7 mouse cellular contexts compared by ENCODE assay signal in genomic region chr8:72493381-72493780, GRCm38 (mm10). TPM values are rescaled to one million over a fixed set of nuclear protein-coding genes. Genes with fewer than 3 reads are reported as not detected.
DNase-seq lines count a peak whose midpoint lies in the region; ATAC-seq lines count a peak whose summit lies in the region.

No protein-coding gene starts in this region.

- H3K9me3 ChIP-seq in megakaryocyte, embryonic 14.5 days, result no peaks in the 10 kb centered on the region
- H3K9me3 ChIP-seq in embryonic facial prominence, embryonic 13.5 days, result no peaks in the 10 kb centered on the region
- no peaks in the 10 kb centered on the region for H3K9me3 ChIP-seq in intestine, embryonic 16.5 days (ENCODE audit: control insufficient read depth, low read length)
- no peaks in the 10 kb centered on the region for H3K9me3 ChIP-seq in neural tube, embryonic 15.5 days (replicated peaks)

- no peak for ATAC-seq in megakaryocyte, adult 5-6 weeks (ENCODE audit: poor library complexity, severe bottlenecking)
- no peak for ATAC-seq in embryonic facial prominence, embryonic 13.5 days (ENCODE audit: insufficient number of reproducible peaks, insufficient read depth, low FRiP score, low TSS enrichment, low read depth)
- no peak for ATAC-seq in intestine, embryonic 16.5 days
- ATAC-seq in neural tube, embryonic 15.5 days (ENCODE audit: low FRiP score), result no peak

- H3K27ac ChIP-seq in embryonic facial prominence, embryonic 13.5 days, result peak overlapping the region; percentile 80
- H3K27ac ChIP-seq in intestine, embryonic 16.5 days (ENCODE audit: low read length), result no peak overlapping the region
- peak overlapping the region; percentile 84 for H3K27ac ChIP-seq in neural tube, embryonic 15.5 days (replicated peaks)

- no peak for DNase-seq in spleen, postnatal 4 days (ENCODE audit: low spot score in 2 of 2)
- no peak for DNase-seq in frontal cortex, postnatal 14 days (ENCODE audit: low spot score in 2 of 2)

- peak overlapping the region; percentile 82 for H3K4me2 ChIP-seq in embryonic facial prominence, embryonic 13.5 days
- H3K4me2 ChIP-seq in intestine, embryonic 16.5 days (ENCODE audit: low read depth, low read length), result peak overlapping the region; percentile 85
- peak overlapping the region; percentile 70 for H3K4me2 ChIP-seq in neural tube, embryonic 15.5 days

- peak overlapping the region; percentile 99 for H3K4me3 ChIP-seq in megakaryocyte, embryonic 14.5 days (replicated peaks)
- peak overlapping the region; percentile 98 for H3K4me3 ChIP-seq in embryonic facial prominence, embryonic 13.5 days
- H3K4me3 ChIP-seq in intestine, embryonic 16.5 days (ENCODE audit: low read length), result peak overlapping the region; percentile 72
- H3K4me3 ChIP-seq in neural tube, embryonic 15.5 days (replicated peaks), result peak overlapping the region; percentile 89

- H3K9ac ChIP-seq in embryonic facial prominence, embryonic 13.5 days, result peak overlapping the region; percentile 80
- peak overlapping the region; percentile 69 for H3K9ac ChIP-seq in intestine, embryonic 16.5 days (ENCODE audit: low read depth, low read length)
- peak overlapping the region; percentile 60 for H3K9ac ChIP-seq in neural tube, embryonic 15.5 days (replicated peaks)

- WGBS in embryonic facial prominence, embryonic 13.5 days, result 11% methylated on average over 8 of the region's 8 CpGs
- WGBS in intestine, embryonic 16.5 days, result 10% methylated on average over 8 of the region's 8 CpGs
- 18% methylated on average over 8 of the region's 8 CpGs for WGBS in neural tube, embryonic 15.5 days

- H3K36me3 ChIP-seq in megakaryocyte, embryonic 14.5 days (replicated peaks; ENCODE audit: low read length), result peaks cover 68% of the 10 kb centered on the region
- H3K36me3 ChIP-seq in embryonic facial prominence, embryonic 13.5 days, result peaks cover 52% of the 10 kb centered on the region
- H3K36me3 ChIP-seq in intestine, embryonic 16.5 days (ENCODE audit: control insufficient read depth, insufficient read depth, low read length), result peaks cover 17% of the 10 kb centered on the region
- H3K36me3 ChIP-seq in neural tube, embryonic 15.5 days, result peaks cover 31% of the 10 kb centered on the region

- peaks cover 88% of the 10 kb centered on the region for H3K4me1 ChIP-seq in megakaryocyte, embryonic 14.5 days
- peaks cover 27% of the 10 kb centered on the region for H3K4me1 ChIP-seq in embryonic facial prominence, embryonic 13.5 days
- peaks cover 30% of the 10 kb centered on the region for H3K4me1 ChIP-seq in intestine, embryonic 16.5 days (ENCODE audit: control insufficient read depth, insufficient read depth, low read length)
- H3K4me1 ChIP-seq in neural tube, embryonic 15.5 days, result peaks cover 34% of the 10 kb centered on the region

- H3K27me3 ChIP-seq in megakaryocyte, embryonic 14.5 days (replicated peaks), result no peaks in the 10 kb centered on the region
- H3K27me3 ChIP-seq in embryonic facial prominence, embryonic 13.5 days, result no peaks in the 10 kb centered on the region
- H3K27me3 ChIP-seq in intestine, embryonic 16.5 days (replicated peaks; ENCODE audit: control insufficient read depth, insufficient read depth, low read length), result no peaks in the 10 kb centered on the region
- H3K27me3 ChIP-seq in neural tube, embryonic 15.5 days (replicated peaks), result no peaks in the 10 kb centered on the region

RNA-seq across cellular contexts. Expression of gene Slc35e1, which starts 1.0 kb away (rescaled TPM):
- polyA plus RNA-seq in megakaryocyte, embryonic 14.5 days (2012; ENCODE audit: insufficient read depth, low replicate concordance), result 2.1 and 2.4 TPM in 2 replicates
- 50.7 and 54.0 TPM in 2 replicates for total RNA-seq in megakaryocyte, adult 5-6 weeks (2015)
- 45.7 and 49.9 TPM in 2 replicates for total RNA-seq in megakaryocyte, adult 5-6 weeks (2017)
- polyA plus RNA-seq in embryonic facial prominence, embryonic 13.5 days (2015; fragmentation: Nextera tagmentation; extraction: Ambion mirVana), result 15.4 and 19.6 TPM in 2 replicates
- polyA plus RNA-seq in intestine, embryonic 16.5 days (2015; fragmentation: Nextera tagmentation; extraction: Ambion mirVana), result 7.9 and 8.2 TPM in 2 replicates
- polyA plus RNA-seq in neural tube, embryonic 15.5 days (2015; fragmentation: Nextera tagmentation; extraction: Ambion mirVana), result 14.8 and 15.1 TPM in 2 replicates

RNA-seq across cellular contexts. Expression of gene Cherp, which starts 18.4 kb away (rescaled TPM):
- 85.3 and 112 TPM in 2 replicates for polyA plus RNA-seq in megakaryocyte, embryonic 14.5 days (2012; ENCODE audit: insufficient read depth, low replicate concordance)
- 55.9 and 63.0 TPM in 2 replicates for total RNA-seq in megakaryocyte, adult 5-6 weeks (2015)
- 5.9 and 21.8 TPM in 2 replicates for total RNA-seq in megakaryocyte, adult 5-6 weeks (2017)
- 70.7 and 74.0 TPM in 2 replicates for polyA plus RNA-seq in embryonic facial prominence, embryonic 13.5 days (2015; fragmentation: Nextera tagmentation; extraction: Ambion mirVana)
- polyA plus RNA-seq in intestine, embryonic 16.5 days (2015; fragmentation: Nextera tagmentation; extraction: Ambion mirVana), result 46.0 and 47.9 TPM in 2 replicates
- 41.2 and 52.0 TPM in 2 replicates for polyA plus RNA-seq in neural tube, embryonic 15.5 days (2015; fragmentation: Nextera tagmentation; extraction: Ambion mirVana)

RNA-seq across cellular contexts. Expression of gene 1700030K09Rik, which starts 49.7 kb away (rescaled TPM):
- 0.77 and 1.3 TPM in 2 replicates for polyA plus RNA-seq in megakaryocyte, embryonic 14.5 days (2012; ENCODE audit: insufficient read depth, low replicate concordance)
- total RNA-seq in megakaryocyte, adult 5-6 weeks (2015), result 0.89 and 1.5 TPM in 2 replicates
- 2.8 and 3.0 TPM in 2 replicates for total RNA-seq in megakaryocyte, adult 5-6 weeks (2017)
- polyA plus RNA-seq in embryonic facial prominence, embryonic 13.5 days (2015; fragmentation: Nextera tagmentation; extraction: Ambion mirVana), result 18.5 and 19.9 TPM in 2 replicates
- polyA plus RNA-seq in intestine, embryonic 16.5 days (2015; fragmentation: Nextera tagmentation; extraction: Ambion mirVana), result 10.7 and 11.5 TPM in 2 replicates
- 16.3 and 17.0 TPM in 2 replicates for polyA plus RNA-seq in neural tube, embryonic 15.5 days (2015; fragmentation: Nextera tagmentation; extraction: Ambion mirVana)

RNA-seq across cellular contexts. Expression of gene Calr3, which starts 49.7 kb away (rescaled TPM):
- not detected in 2 replicates for polyA plus RNA-seq in megakaryocyte, embryonic 14.5 days (2012; ENCODE audit: insufficient read depth, low replicate concordance)
- total RNA-seq in megakaryocyte, adult 5-6 weeks (2015), result 0.62 TPM in 1 of 2 replicates, not detected in the other
- total RNA-seq in megakaryocyte, adult 5-6 weeks (2017), result 0.49 TPM in 1 of 2 replicates, not detected in the other
- 1.1 and 1.8 TPM in 2 replicates for polyA plus RNA-seq in embryonic facial prominence, embryonic 13.5 days (2015; fragmentation: Nextera tagmentation; extraction: Ambion mirVana)
- 1.4 and 1.5 TPM in 2 replicates for polyA plus RNA-seq in intestine, embryonic 16.5 days (2015; fragmentation: Nextera tagmentation; extraction: Ambion mirVana)
- polyA plus RNA-seq in neural tube, embryonic 15.5 days (2015; fragmentation: Nextera tagmentation; extraction: Ambion mirVana), result 0.99 and 1.3 TPM in 2 replicates

RNA-seq across cellular contexts. Expression of gene Med26, which starts 54.7 kb away (rescaled TPM):
- 19.9 and 33.8 TPM in 2 replicates for polyA plus RNA-seq in megakaryocyte, embryonic 14.5 days (2012; ENCODE audit: insufficient read depth, low replicate concordance)
- 6.6 and 6.8 TPM in 2 replicates for total RNA-seq in megakaryocyte, adult 5-6 weeks (2015)
- total RNA-seq in megakaryocyte, adult 5-6 weeks (2017), result 4.2 and 4.7 TPM in 2 replicates
- polyA plus RNA-seq in embryonic facial prominence, embryonic 13.5 days (2015; fragmentation: Nextera tagmentation; extraction: Ambion mirVana), result 20.1 and 20.4 TPM in 2 replicates
- polyA plus RNA-seq in intestine, embryonic 16.5 days (2015; fragmentation: Nextera tagmentation; extraction: Ambion mirVana), result 13.5 and 14.2 TPM in 2 replicates
- 14.5 and 15.7 TPM in 2 replicates for polyA plus RNA-seq in neural tube, embryonic 15.5 days (2015; fragmentation: Nextera tagmentation; extraction: Ambion mirVana)
